Mouse (Mus musculus) monocyte, adult 2 months (primary cell): Measurements from ENCODE around the gene Nod2.

Experiments used
- DNase-seq, 2 experiments: peaks; one replicate each; pipeline ENCODE4 v3.0.0; 2022; ENCODE audit warnings: low spot score in 2 of 2, low read depth in 1 of 2

Nod2 gene

GRCm38 (mm10) chr8:88723256-88723963 lies 76.3 kb downstream of the Nod2 start:
- no peak for DNase-seq
